Mouse (Mus musculus): ENCODE data around the gene Utp20. TPM values are rescaled to one million over a fixed set of nuclear protein-coding genes. Genes with fewer than 3 reads are reported as not detected.

Utp20 gene
- polyA plus RNA-seq, 1 experiment, result 24.2 TPM

DNA sequence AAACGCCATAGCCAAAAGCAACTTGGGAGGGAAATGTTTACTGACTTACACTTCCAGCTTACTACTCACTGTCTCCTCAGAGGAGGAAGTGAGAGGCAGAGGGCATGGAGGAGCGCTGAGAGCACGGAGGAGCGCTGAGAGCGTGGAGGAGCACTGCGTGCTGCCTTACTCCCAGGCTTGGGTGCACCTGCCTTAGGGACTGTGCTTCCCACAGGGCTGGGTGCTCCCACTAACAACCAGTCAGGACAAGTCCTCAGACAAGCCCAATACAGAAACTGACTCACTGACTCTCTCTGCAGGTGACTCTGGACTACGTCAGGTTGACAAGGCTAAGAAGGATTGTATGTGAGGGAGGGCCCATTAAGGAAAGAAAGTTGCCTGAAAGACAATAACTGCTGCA is 27.2 kb downstream of the Utp20 start:
- Histone ChIP-seq H3K79me3 (ENCODE audit: low read depth) (no peaks in the 10 kb centered on the region), H3K79me2 (ENCODE audit: control insufficient read depth, insufficient read depth) (no peaks in the 10 kb centered on the region), H3K36me3 (ENCODE audit: control insufficient read depth, insufficient read depth) (peaks cover 96% of the 10 kb centered on the region), H3K27me3 (ENCODE audit: control insufficient read depth, insufficient read depth, insufficient read length) (no peaks in the 10 kb centered on the region), H3ac (ENCODE audit: control insufficient read depth, insufficient read length, low read depth) (no peak overlapping the region), H3K4me3 (ENCODE audit: insufficient read depth, poor library complexity, severe bottlenecking) (no peak overlapping the region)
- TF ChIP-seq MYOD1 (IDR thresholded peaks at IDR 0.05; ENCODE audit: control insufficient read depth, insufficient read length, low read depth), result no peak
- TF ChIP-seq MYOG (IDR thresholded peaks at IDR 0.05; ENCODE audit: control insufficient read depth, extremely low read depth, insufficient read length), result no peak
- no peak for TF ChIP-seq FOSL1 (IDR thresholded peaks at IDR 0.05; ENCODE audit: insufficient read depth, low read length, poor library complexity, severe bottlenecking)
- no peak for TF ChIP-seq USF1 (IDR thresholded peaks at IDR 0.05; ENCODE audit: low read depth)
- no peak for TF ChIP-seq CEBPB (IDR thresholded peaks at IDR 0.05; ENCODE audit: low read depth)
- no peak for TF ChIP-seq MAX (IDR thresholded peaks at IDR 0.05)
- no peak for TF ChIP-seq CTCF (IDR thresholded peaks at IDR 0.05; ENCODE audit: control insufficient read depth, insufficient read depth, insufficient read length)

- no peaks in the 10 kb centered on the region for H3K27me3 ChIP-seq (ENCODE audit: control insufficient read depth, insufficient read depth, insufficient read length)
- TF ChIP-seq CEBPB (IDR thresholded peaks at IDR 0.05; ENCODE audit: low read depth) (no peak), FOSL1 (IDR thresholded peaks at IDR 0.05; ENCODE audit: insufficient read depth, low read length, poor library complexity, severe bottlenecking) (no peak), MYOD1 (IDR thresholded peaks at IDR 0.05; ENCODE audit: control insufficient read depth, insufficient read length, low read depth) (no peak)
- peaks cover 97% of the 10 kb centered on the region for H3K36me3 ChIP-seq (ENCODE audit: control insufficient read depth, insufficient read depth)
Observed at GRCm38 (mm10) chr10:88797452-88797851, 29.2 kb downstream of the Utp20 start.

GRCm38 (mm10) chr10:88796939-88797338 is 29.7 kb downstream of the Utp20 start:
- no peaks in the 10 kb centered on the region for H3K79me2 ChIP-seq (ENCODE audit: control insufficient read depth, insufficient read depth)
- no peak for TF ChIP-seq MYOD1 (IDR thresholded peaks at IDR 0.05; ENCODE audit: control insufficient read depth, insufficient read length, low read depth)
- no peak for TF ChIP-seq MAX (IDR thresholded peaks at IDR 0.05)
- no peak for TF ChIP-seq CTCF (IDR thresholded peaks at IDR 0.05; ENCODE audit: control insufficient read depth, insufficient read depth, insufficient read length)
- TF ChIP-seq FOSL1 (IDR thresholded peaks at IDR 0.05; ENCODE audit: insufficient read depth, low read length, poor library complexity, severe bottlenecking), result no peak
- no peak for TF ChIP-seq MYOG (IDR thresholded peaks at IDR 0.05; ENCODE audit: control insufficient read depth, extremely low read depth, insufficient read length)
- no peak for TF ChIP-seq CEBPB (IDR thresholded peaks at IDR 0.05; ENCODE audit: low read depth)
- no peak for TF ChIP-seq USF1 (IDR thresholded peaks at IDR 0.05; ENCODE audit: low read depth)
- no peak overlapping the region for H3ac ChIP-seq (ENCODE audit: control insufficient read depth, insufficient read length, low read depth)
- H3K4me3 ChIP-seq (ENCODE audit: insufficient read depth, poor library complexity, severe bottlenecking), result no peak overlapping the region
- H3K36me3 ChIP-seq (ENCODE audit: control insufficient read depth, insufficient read depth), result peaks cover 97% of the 10 kb centered on the region
- H3K79me3 ChIP-seq (ENCODE audit: low read depth), result no peaks in the 10 kb centered on the region
- no peaks in the 10 kb centered on the region for H3K27me3 ChIP-seq (ENCODE audit: control insufficient read depth, insufficient read depth, insufficient read length)

More at GRCm38 (mm10) chr10:88797452-88797851, 29.2 kb downstream of the Utp20 start:
- Histone ChIP-seq H3K79me2 (ENCODE audit: control insufficient read depth, insufficient read depth) (no peaks in the 10 kb centered on the region), H3ac (ENCODE audit: control insufficient read depth, insufficient read length, low read depth) (no peak overlapping the region), H3K4me3 (ENCODE audit: insufficient read depth, poor library complexity, severe bottlenecking) (no peak overlapping the region), H3K79me3 (ENCODE audit: low read depth) (no peaks in the 10 kb centered on the region)

- Histone ChIP-seq H3K36me3 (ENCODE audit: control insufficient read depth, insufficient read depth) (peaks cover 99% of the 10 kb centered on the region), H3ac (ENCODE audit: control insufficient read depth, insufficient read length, low read depth) (no peak overlapping the region), H3K79me2 (ENCODE audit: control insufficient read depth, insufficient read depth) (no peaks in the 10 kb centered on the region), H3K27me3 (ENCODE audit: control insufficient read depth, insufficient read depth, insufficient read length) (no peaks in the 10 kb centered on the region), H3K79me3 (ENCODE audit: low read depth) (no peaks in the 10 kb centered on the region), H3K4me3 (ENCODE audit: insufficient read depth, poor library complexity, severe bottlenecking) (no peak overlapping the region)
- TF ChIP-seq USF1 (IDR thresholded peaks at IDR 0.05; ENCODE audit: low read depth) (no peak), CEBPB (IDR thresholded peaks at IDR 0.05; ENCODE audit: low read depth) (no peak), MYOD1 (IDR thresholded peaks at IDR 0.05; ENCODE audit: control insufficient read depth, insufficient read length, low read depth) (no peak), MAX (IDR thresholded peaks at IDR 0.05) (no peak), FOSL1 (IDR thresholded peaks at IDR 0.05; ENCODE audit: insufficient read depth, low read length, poor library complexity, severe bottlenecking) (no peak)
Observed at GRCm38 (mm10) chr10:88795226-88795625, 31.4 kb downstream of the Utp20 start.

DNA sequence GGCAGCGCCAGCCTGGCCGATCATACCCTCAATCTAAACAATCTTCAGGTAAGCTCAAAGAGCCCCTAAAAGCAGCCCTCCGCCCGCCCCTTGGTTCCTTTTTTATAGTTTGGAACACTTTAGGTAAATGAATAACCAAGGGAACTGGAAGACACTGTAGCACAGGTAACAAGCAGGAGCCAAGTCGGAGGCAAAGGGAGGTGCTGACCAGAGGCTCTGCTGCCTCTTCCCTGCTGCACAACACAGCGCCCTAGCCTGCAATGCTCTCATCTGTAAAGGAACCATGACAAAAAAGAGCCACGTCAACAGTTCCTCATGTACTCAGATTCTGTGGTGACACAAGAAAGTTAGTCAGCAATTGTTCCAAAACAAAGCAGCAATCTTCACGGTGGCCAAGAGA is 32.0 kb downstream of the Utp20 start:
- Histone ChIP-seq H3K36me3 (ENCODE audit: control insufficient read depth, insufficient read depth) (peaks cover 96% of the 10 kb centered on the region), H3K27me3 (ENCODE audit: control insufficient read depth, insufficient read depth, insufficient read length) (no peaks in the 10 kb centered on the region), H3K79me2 (ENCODE audit: control insufficient read depth, insufficient read depth) (no peaks in the 10 kb centered on the region), H3K4me3 (ENCODE audit: insufficient read depth, poor library complexity, severe bottlenecking) (no peak overlapping the region), H3ac (ENCODE audit: control insufficient read depth, insufficient read length, low read depth) (no peak overlapping the region), H3K79me3 (ENCODE audit: low read depth) (no peaks in the 10 kb centered on the region)
- TF ChIP-seq MYOD1 (IDR thresholded peaks at IDR 0.05; ENCODE audit: control insufficient read depth, insufficient read length, low read depth) (no peak), MYOG (IDR thresholded peaks at IDR 0.05; ENCODE audit: control insufficient read depth, extremely low read depth, insufficient read length) (no peak), USF1 (IDR thresholded peaks at IDR 0.05; ENCODE audit: low read depth) (no peak), FOSL1 (IDR thresholded peaks at IDR 0.05; ENCODE audit: insufficient read depth, low read length, poor library complexity, severe bottlenecking) (no peak), CEBPB (IDR thresholded peaks at IDR 0.05; ENCODE audit: low read depth) (no peak), MAX (IDR thresholded peaks at IDR 0.05) (no peak), CTCF (IDR thresholded peaks at IDR 0.05; ENCODE audit: control insufficient read depth, insufficient read depth, insufficient read length) (no peak)

- TF ChIP-seq MAX (IDR thresholded peaks at IDR 0.05) (no peak), CTCF (IDR thresholded peaks at IDR 0.05; ENCODE audit: control insufficient read depth, insufficient read depth, insufficient read length) (no peak), MYOG (IDR thresholded peaks at IDR 0.05; ENCODE audit: control insufficient read depth, extremely low read depth, insufficient read length) (no peak), MYOD1 (IDR thresholded peaks at IDR 0.05; ENCODE audit: control insufficient read depth, insufficient read length, low read depth) (no peak), USF1 (IDR thresholded peaks at IDR 0.05; ENCODE audit: low read depth) (no peak), FOSL1 (IDR thresholded peaks at IDR 0.05; ENCODE audit: insufficient read depth, low read length, poor library complexity, severe bottlenecking) (no peak), CEBPB (IDR thresholded peaks at IDR 0.05; ENCODE audit: low read depth) (no peak)
- H3K79me2 ChIP-seq (ENCODE audit: control insufficient read depth, insufficient read depth), result no peaks in the 10 kb centered on the region
- H3K4me3 ChIP-seq (ENCODE audit: insufficient read depth, poor library complexity, severe bottlenecking), result no peak overlapping the region
- no peak overlapping the region for H3ac ChIP-seq (ENCODE audit: control insufficient read depth, insufficient read length, low read depth)
- no peaks in the 10 kb centered on the region for H3K79me3 ChIP-seq (ENCODE audit: low read depth)
- H3K27me3 ChIP-seq (ENCODE audit: control insufficient read depth, insufficient read depth, insufficient read length), result no peaks in the 10 kb centered on the region
- peaks cover 96% of the 10 kb centered on the region for H3K36me3 ChIP-seq (ENCODE audit: control insufficient read depth, insufficient read depth)
Observed at GRCm38 (mm10) chr10:88793671-88794070, 32.9 kb downstream of the Utp20 start.
